Mouse (Mus musculus): Measurements from ENCODE around the gene Sox8. TPM values are rescaled to one million over a fixed set of nuclear protein-coding genes. Genes with fewer than 3 reads are reported as not detected.

The Sox8 gene
- polyA plus RNA-seq (2012; rRNA removed): 0.94 and 1.0 TPM in 2 replicates

DNA sequence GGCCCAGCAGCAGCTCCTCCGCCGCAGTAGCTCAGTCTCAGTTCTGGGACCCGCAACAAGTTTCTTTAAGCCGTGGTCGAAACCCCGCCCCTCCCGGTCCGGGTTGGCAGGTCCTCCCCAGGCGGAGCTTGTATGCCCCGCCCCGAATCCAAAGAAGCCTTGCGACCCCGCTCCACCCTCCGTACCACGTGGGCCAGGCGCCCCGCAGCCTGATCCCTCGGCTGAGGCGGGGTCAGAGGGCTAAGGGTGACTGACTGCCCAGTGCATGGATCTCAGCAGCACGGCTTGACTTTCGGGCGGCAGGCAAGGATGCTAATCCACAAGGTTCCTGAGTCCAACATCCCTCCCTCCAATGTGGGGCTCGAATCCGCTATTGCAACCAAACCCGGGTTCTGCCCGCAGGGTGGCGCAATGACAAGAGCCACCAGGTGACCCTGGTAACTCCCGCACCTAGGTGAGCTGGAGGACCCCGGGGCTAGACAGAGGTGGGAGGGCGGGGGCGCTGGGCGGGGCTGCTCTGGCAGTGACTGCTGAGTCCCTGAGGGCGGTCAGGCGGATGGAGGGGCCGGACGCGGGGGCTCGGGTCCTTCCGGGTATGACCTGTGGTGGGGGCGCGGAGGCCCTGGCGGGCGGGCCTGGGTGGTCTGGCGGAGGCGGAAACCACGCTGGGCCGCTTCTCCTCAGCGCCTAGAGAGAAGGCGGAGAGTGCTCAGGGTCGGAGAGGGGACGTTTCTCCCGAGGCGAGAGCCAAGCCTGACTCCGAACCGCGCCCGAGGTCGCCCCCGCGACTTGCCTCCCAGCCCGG lies at the start of gene Sox8:
Gene Sox8 (minus strand): TSS at position 39 of the 805 bp plus-strand sequence.
- Histone ChIP-seq H3K4me3 (ENCODE audit: control insufficient read depth, insufficient read depth, low read length) (peak within 1 kb of the TSS; percentile 15), H3K36me3 (ENCODE audit: control insufficient read depth, insufficient read depth, low read length) (no peaks in the 10 kb centered on the region), H3K4me1 (replicated peaks; ENCODE audit: control insufficient read depth, insufficient read depth, low read length) (peaks cover 9% of the 10 kb centered on the region; the same call in 1 of the 2 replicates), H3K27ac (ENCODE audit: control insufficient read depth, insufficient read depth, low read length) (no peak within 1 kb of the TSS), H3K27me3 (ENCODE audit: control insufficient read depth, insufficient read depth, low read length) (peaks cover 9% of the 10 kb centered on the region; the same call in 1 of the 2 replicates)
- peak; percentile 65 for DNase-seq
- 1% methylated on average over 61 of the region's 61 CpGs for WGBS
- TF ChIP-seq POLR2A (IDR thresholded peaks at IDR 0.05; ENCODE audit: control insufficient read depth, extremely low read depth, insufficient read depth, low read length, poor library complexity) (no peak), CTCF (IDR thresholded peaks at IDR 0.05; ENCODE audit: borderline replicate concordance, control insufficient read depth, extremely low read depth, insufficient read depth, low read length, poor library complexity) (no peak)

DNA sequence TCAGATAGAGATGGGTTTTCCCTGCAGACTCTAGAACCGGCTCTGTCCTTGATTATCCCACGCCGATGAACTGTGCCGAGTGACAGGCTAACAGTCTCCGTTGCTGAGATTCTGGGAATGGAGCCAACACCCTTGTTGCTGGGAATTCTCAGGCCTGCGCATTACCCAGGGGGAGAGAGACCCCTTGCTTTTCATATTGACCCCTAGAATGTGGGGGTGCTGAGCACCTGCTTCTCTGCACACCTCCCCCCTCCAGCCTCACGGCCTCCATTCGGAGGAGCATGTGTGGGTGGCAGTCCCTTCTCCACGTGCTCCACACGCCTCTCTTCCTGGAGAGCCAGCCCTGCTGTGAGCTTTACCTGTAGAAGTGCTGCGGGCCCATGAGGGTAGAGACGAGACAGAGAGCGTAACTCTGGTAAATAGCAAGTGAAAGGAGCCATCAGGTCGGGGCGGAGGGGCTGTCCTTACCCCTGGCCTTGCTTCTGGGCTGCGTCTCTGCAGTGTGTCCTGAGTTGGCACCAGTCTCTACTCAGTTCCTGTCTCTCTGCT lies 48.1 kb upstream of the Sox8 start:
- DNase-seq: no peak
- H3K4me1 ChIP-seq (replicated peaks; ENCODE audit: control insufficient read depth, insufficient read depth, low read length): 0 out of 2 replicates have a peak, but pooled peaks cover 4% of the 10 kb centered on the region
- no peaks in the 10 kb centered on the region for H3K36me3 ChIP-seq (ENCODE audit: control insufficient read depth, insufficient read depth, low read length)
- TF ChIP-seq CTCF (IDR thresholded peaks at IDR 0.05; ENCODE audit: borderline replicate concordance, control insufficient read depth, extremely low read depth, insufficient read depth, low read length, poor library complexity): no peak
- TF ChIP-seq POLR2A (IDR thresholded peaks at IDR 0.05; ENCODE audit: control insufficient read depth, extremely low read depth, insufficient read depth, low read length, poor library complexity): no peak
- WGBS: 94% methylated on average over 16 of the region's 16 CpGs
- H3K27me3 ChIP-seq (ENCODE audit: control insufficient read depth, insufficient read depth, low read length): no peaks in the 10 kb centered on the region
- no peak overlapping the region for H3K27ac ChIP-seq (ENCODE audit: control insufficient read depth, insufficient read depth, low read length)
- H3K4me3 ChIP-seq (ENCODE audit: control insufficient read depth, insufficient read depth, low read length): no peak overlapping the region

DNA sequence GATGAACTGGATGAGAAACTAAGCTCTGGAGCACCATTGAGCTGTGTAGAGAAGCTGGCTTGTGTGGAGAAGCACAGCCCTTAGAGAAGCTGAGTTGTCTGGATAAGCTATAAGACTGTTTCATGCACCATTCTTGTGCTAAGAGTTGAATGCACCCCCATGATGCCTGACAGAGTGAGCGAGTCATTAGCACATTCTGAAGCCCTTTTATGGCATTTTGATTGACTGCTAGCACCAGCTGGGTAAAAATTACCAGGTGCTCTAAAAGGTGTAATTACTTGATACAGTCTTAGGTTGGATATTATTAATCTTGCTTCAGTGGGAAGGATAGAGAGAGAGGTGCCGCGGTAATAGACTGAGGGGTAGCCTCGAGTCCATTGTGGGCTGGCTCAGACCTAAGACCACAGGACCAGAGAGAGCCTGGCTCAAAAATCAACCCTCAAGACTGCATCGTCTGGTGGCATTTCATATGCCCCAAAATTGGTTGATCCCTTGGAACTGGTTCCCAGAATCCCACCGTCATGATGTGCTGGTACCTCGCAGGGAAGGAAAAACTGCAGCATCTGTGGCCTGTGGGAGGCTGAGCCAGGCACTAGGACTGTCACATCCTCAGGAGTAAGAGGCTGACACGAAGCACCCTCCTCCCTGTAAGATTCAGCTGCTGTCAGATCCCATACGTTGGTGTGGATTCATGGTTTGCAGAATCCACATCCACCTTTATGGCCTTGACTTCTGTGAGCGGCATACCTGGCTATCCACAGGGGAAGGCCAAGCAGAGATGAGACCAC lies 44.4 kb upstream of the Sox8 start:
- no peaks in the 10 kb centered on the region for H3K27me3 ChIP-seq (ENCODE audit: control insufficient read depth, insufficient read depth, low read length)
- no peak for DNase-seq
- no peak overlapping the region for H3K4me3 ChIP-seq (ENCODE audit: control insufficient read depth, insufficient read depth, low read length)
- H3K36me3 ChIP-seq (ENCODE audit: control insufficient read depth, insufficient read depth, low read length): no peaks in the 10 kb centered on the region
- 88% methylated on average over 10 of the region's 10 CpGs for WGBS
- no peak for TF ChIP-seq POLR2A (IDR thresholded peaks at IDR 0.05; ENCODE audit: control insufficient read depth, extremely low read depth, insufficient read depth, low read length, poor library complexity)
- no peak for TF ChIP-seq CTCF (IDR thresholded peaks at IDR 0.05; ENCODE audit: borderline replicate concordance, control insufficient read depth, extremely low read depth, insufficient read depth, low read length, poor library complexity)
- peaks cover 20% of the 10 kb centered on the region for H3K4me1 ChIP-seq (replicated peaks; ENCODE audit: control insufficient read depth, insufficient read depth, low read length)
- H3K27ac ChIP-seq (ENCODE audit: control insufficient read depth, insufficient read depth, low read length): no peak overlapping the region

GRCm38 (mm10) chr17:25613323-25613722 lies 42.8 kb upstream of the Sox8 start:
- 98% methylated on average over 6 of the region's 6 CpGs for WGBS
- H3K4me3 ChIP-seq (ENCODE audit: control insufficient read depth, insufficient read depth, low read length): no peak overlapping the region
- TF ChIP-seq POLR2A (IDR thresholded peaks at IDR 0.05; ENCODE audit: control insufficient read depth, extremely low read depth, insufficient read depth, low read length, poor library complexity): no peak
- no peak for TF ChIP-seq CTCF (IDR thresholded peaks at IDR 0.05; ENCODE audit: borderline replicate concordance, control insufficient read depth, extremely low read depth, insufficient read depth, low read length, poor library complexity)

DNA sequence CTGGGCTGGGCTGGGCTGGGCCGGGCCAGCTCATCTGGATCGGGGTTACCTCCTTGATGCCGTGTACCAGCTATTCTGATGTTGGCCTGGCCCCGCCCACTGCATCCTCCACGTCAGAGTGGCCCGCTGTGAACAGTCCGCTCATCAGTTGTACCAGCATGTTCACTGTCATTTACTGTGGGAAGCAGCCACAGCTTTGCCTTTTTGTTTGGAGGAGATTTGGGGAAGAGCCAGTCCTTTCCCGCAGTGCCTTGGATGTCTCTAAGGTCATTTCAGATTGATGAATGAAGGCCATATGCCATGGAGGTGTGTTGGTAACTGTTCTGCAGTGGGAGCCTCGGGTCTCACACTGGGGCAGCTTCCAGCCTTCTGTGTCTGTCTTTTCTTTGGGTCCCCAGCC lies 42.1 kb upstream of the Sox8 start:
- 94% methylated on average over 9 of the region's 9 CpGs for WGBS
- Histone ChIP-seq H3K4me3 (ENCODE audit: control insufficient read depth, insufficient read depth, low read length) (no peak overlapping the region), H3K27ac (ENCODE audit: control insufficient read depth, insufficient read depth, low read length) (no peak overlapping the region), H3K36me3 (ENCODE audit: control insufficient read depth, insufficient read depth, low read length) (no peaks in the 10 kb centered on the region), H3K27me3 (ENCODE audit: control insufficient read depth, insufficient read depth, low read length) (no peaks in the 10 kb centered on the region), H3K4me1 (replicated peaks; ENCODE audit: control insufficient read depth, insufficient read depth, low read length) (peaks cover 42% of the 10 kb centered on the region)
- no peak for DNase-seq
- TF ChIP-seq CTCF (IDR thresholded peaks at IDR 0.05; ENCODE audit: borderline replicate concordance, control insufficient read depth, extremely low read depth, insufficient read depth, low read length, poor library complexity) (no peak), POLR2A (IDR thresholded peaks at IDR 0.05; ENCODE audit: control insufficient read depth, extremely low read depth, insufficient read depth, low read length, poor library complexity) (no peak)

More at GRCm38 (mm10) chr17:25613323-25613722, 42.8 kb upstream of the Sox8 start:
- H3K27me3 ChIP-seq (ENCODE audit: control insufficient read depth, insufficient read depth, low read length): no peaks in the 10 kb centered on the region
- peaks cover 36% of the 10 kb centered on the region for H3K4me1 ChIP-seq (replicated peaks; ENCODE audit: control insufficient read depth, insufficient read depth, low read length)
- H3K27ac ChIP-seq (ENCODE audit: control insufficient read depth, insufficient read depth, low read length): no peak overlapping the region
- DNase-seq: no peak
- H3K36me3 ChIP-seq (ENCODE audit: control insufficient read depth, insufficient read depth, low read length): no peaks in the 10 kb centered on the region

DNA sequence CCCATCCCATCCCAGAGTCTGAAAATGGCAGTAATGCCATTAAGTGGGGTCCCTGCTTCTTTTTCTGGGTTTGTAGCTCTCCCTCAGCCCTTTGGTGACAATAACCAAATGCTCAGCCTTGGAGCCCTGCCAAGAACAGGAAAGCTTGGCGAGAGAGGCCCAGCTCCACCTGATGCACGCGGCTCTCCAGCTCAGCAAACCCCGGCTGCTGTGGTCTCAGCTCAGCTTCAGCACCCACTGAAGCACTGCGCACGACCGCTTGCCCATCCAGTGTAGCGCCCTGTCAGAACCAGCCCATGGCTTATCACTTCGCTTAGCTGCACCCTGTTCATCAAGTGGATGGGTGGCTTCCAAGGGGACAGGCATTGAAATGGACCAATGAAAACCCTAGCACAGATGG lies 39.7 kb upstream of the Sox8 start:
- Histone ChIP-seq H3K27me3 (ENCODE audit: control insufficient read depth, insufficient read depth, low read length) (no peaks in the 10 kb centered on the region), H3K4me1 (replicated peaks; ENCODE audit: control insufficient read depth, insufficient read depth, low read length) (peaks cover 59% of the 10 kb centered on the region), H3K36me3 (ENCODE audit: control insufficient read depth, insufficient read depth, low read length) (no peaks in the 10 kb centered on the region), H3K27ac (ENCODE audit: control insufficient read depth, insufficient read depth, low read length) (no peak overlapping the region), H3K4me3 (ENCODE audit: control insufficient read depth, insufficient read depth, low read length) (no peak overlapping the region)
- 57% methylated on average over 9 of the region's 9 CpGs for WGBS
- peak; percentile 12 for DNase-seq
- TF ChIP-seq POLR2A (IDR thresholded peaks at IDR 0.05; ENCODE audit: control insufficient read depth, extremely low read depth, insufficient read depth, low read length, poor library complexity): no peak
- no peak for TF ChIP-seq CTCF (IDR thresholded peaks at IDR 0.05; ENCODE audit: borderline replicate concordance, control insufficient read depth, extremely low read depth, insufficient read depth, low read length, poor library complexity)
